ENCODE assay signal across 9 mouse cellular contexts in the genomic region with DNA sequence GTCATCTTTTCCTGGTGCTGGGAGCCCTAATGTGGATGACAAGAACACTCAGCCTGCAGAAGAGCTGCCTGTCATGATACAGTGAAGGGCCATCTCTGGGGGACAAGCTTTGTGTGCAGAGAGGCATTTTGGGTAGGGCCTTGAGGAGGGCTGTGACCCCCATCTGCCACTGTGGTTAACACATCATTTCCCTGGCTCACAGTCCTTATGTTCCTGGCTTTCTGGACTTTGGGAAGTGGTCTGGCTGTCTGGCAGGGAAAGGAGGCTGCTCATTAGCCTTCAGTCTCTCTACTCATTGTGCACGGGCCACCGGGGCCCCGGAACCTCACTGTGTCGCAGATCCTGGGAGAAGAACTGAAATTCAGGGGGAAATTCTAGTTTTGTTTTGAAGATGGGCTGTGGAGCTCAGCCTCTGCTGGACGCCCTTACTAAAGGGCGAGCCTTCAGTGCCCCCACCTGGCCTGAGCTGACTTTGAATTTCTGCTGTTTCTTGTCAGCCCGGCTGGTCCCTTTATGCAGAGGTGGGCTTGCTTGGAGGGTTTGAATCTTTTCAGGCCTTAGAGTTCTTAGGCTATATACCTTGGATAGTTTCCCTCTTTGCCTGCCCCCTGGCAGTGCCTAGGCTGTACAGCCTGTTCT. TPM values are rescaled to one million over a fixed set of nuclear protein-coding genes. Genes with fewer than 3 reads are reported as not detected.
A peak's percentile ranks its signal among the peaks of the same experiment; 100 is the strongest.
DNase-seq lines count a peak whose midpoint lies in the region; ATAC-seq and TF ChIP-seq lines count a peak whose summit lies in the region.
"Had no signal": no experiment of that assay in that cellular context is flagged by ENCODE, and none has a peak within 500 bp of the region (broad histone marks: within the 10 kb centered on the region; RNA-seq: fewer than 3 reads in every experiment).

No protein-coding gene starts in this region.

- no peak overlapping the region for H3K4me3 ChIP-seq in heart, embryonic 10.5 days
- no peak overlapping the region for H3K4me3 ChIP-seq in liver, embryonic 14.5 days (ENCODE audit: insufficient read depth in 1 of 2, low read depth in 2 of 2, low read length in 2 of 2)
- no peak overlapping the region for H3K4me3 ChIP-seq in liver, embryonic 12.5 days
- no peak overlapping the region for H3K4me3 ChIP-seq in brown adipose tissue, adult 24 weeks (ENCODE audit: insufficient read depth, low read depth, low read length)
- no peak overlapping the region for H3K4me3 ChIP-seq in intestine, embryonic 16.5 days (ENCODE audit: low read length)

- H3K36me3 ChIP-seq in heart, embryonic 10.5 days = 0 out of 2 replicates have a peak, but pooled peaks cover under 1% of the 10 kb centered on the region
- H3K36me3 ChIP-seq in liver, embryonic 14.5 days (replicated peaks; ENCODE audit: control insufficient read depth, insufficient read depth, low read depth) = no peaks in the 10 kb centered on the region
- H3K36me3 ChIP-seq in liver, embryonic 12.5 days = no peaks in the 10 kb centered on the region
- H3K36me3 ChIP-seq in intestine, embryonic 16.5 days (ENCODE audit: control insufficient read depth, insufficient read depth, low read length) = no peaks in the 10 kb centered on the region

- no peak overlapping the region for H3K4me2 ChIP-seq in liver, embryonic 14.5 days (ENCODE audit: low read depth)
- no peak overlapping the region for H3K4me2 ChIP-seq in liver, embryonic 12.5 days
- no peak overlapping the region for H3K4me2 ChIP-seq in intestine, embryonic 16.5 days (ENCODE audit: low read depth, low read length)

- WGBS in heart, embryonic 10.5 days = 72% methylated on average over 7 of the region's 7 CpGs
- WGBS in liver, embryonic 14.5 days (ENCODE audit: insufficient replicate concordance) = 74% methylated on average over 7 of the region's 7 CpGs
- 68% methylated on average over 7 of the region's 7 CpGs for whole genome bisulfite sequencing in liver, embryonic 12.5 days (ENCODE audit: insufficient replicate concordance)
- 65% methylated on average over 7 of the region's 7 CpGs for WGBS in intestine, embryonic 16.5 days

- H3K9ac ChIP-seq in liver, embryonic 14.5 days (replicated peaks) = no peak overlapping the region
- H3K9ac ChIP-seq in liver, embryonic 12.5 days = no peak overlapping the region
- 0 out of 2 replicates have a peak overlapping the region, but pooled peaks have one; percentile 12 for H3K9ac ChIP-seq in intestine, embryonic 16.5 days (ENCODE audit: low read depth, low read length)

- no peak for ATAC-seq in liver, embryonic 14.5 days (ENCODE audit: insufficient read depth)
- ATAC-seq in liver, embryonic 12.5 days = no peak
- no peak for ATAC-seq in intestine, embryonic 16.5 days

- H3K27me3 ChIP-seq in heart, embryonic 10.5 days (ENCODE audit: insufficient read depth, poor library complexity, severe bottlenecking) = no peaks in the 10 kb centered on the region
- H3K27me3 ChIP-seq in liver, embryonic 14.5 days (ENCODE audit: control insufficient read depth, insufficient read depth, low read length) = no peaks in the 10 kb centered on the region
- H3K27me3 ChIP-seq in liver, embryonic 12.5 days (replicated peaks) = no peaks in the 10 kb centered on the region
- H3K27me3 ChIP-seq in intestine, embryonic 16.5 days (replicated peaks; ENCODE audit: control insufficient read depth, insufficient read depth, low read length) = no peaks in the 10 kb centered on the region

- peaks cover 100% of the 10 kb centered on the region for H3K4me1 ChIP-seq in heart, embryonic 10.5 days
- peaks cover 2 to 50% of the 10 kb centered on the region in 2 experiments for H3K4me1 ChIP-seq in liver, embryonic 14.5 days (replicated peaks; ENCODE audit: control insufficient read depth in 2 of 2, insufficient read depth in 2 of 2, low read length in 1 of 2)
- H3K4me1 ChIP-seq in liver, embryonic 12.5 days = peaks cover 97% of the 10 kb centered on the region
- peaks cover 83% of the 10 kb centered on the region for H3K4me1 ChIP-seq in brown adipose tissue, adult 24 weeks (ENCODE audit: control insufficient read depth, insufficient read depth, insufficient read length, low read length)
- peaks cover 90% of the 10 kb centered on the region for H3K4me1 ChIP-seq in intestine, embryonic 16.5 days (ENCODE audit: control insufficient read depth, insufficient read depth, low read length)

- H3K9me3 ChIP-seq in heart, embryonic 10.5 days = no peaks in the 10 kb centered on the region
- H3K9me3 ChIP-seq in liver, embryonic 14.5 days (ENCODE audit: control insufficient read depth, low read length) = no peaks in the 10 kb centered on the region
- H3K9me3 ChIP-seq in liver, embryonic 12.5 days (replicated peaks) = no peaks in the 10 kb centered on the region
- no peaks in the 10 kb centered on the region for H3K9me3 ChIP-seq in intestine, embryonic 16.5 days (ENCODE audit: control insufficient read depth, low read length)

- peak overlapping the region; percentile 80 for H3K27ac ChIP-seq in heart, embryonic 10.5 days
- no peak overlapping the region for H3K27ac ChIP-seq in liver, embryonic 14.5 days
- H3K27ac ChIP-seq in liver, embryonic 12.5 days = no peak overlapping the region
- peak overlapping the region; percentile 66 for H3K27ac ChIP-seq in brown adipose tissue, adult 24 weeks (replicated peaks; ENCODE audit: low read depth, low read length)
- no peak overlapping the region for H3K27ac ChIP-seq in intestine, embryonic 16.5 days (ENCODE audit: low read length)

- no peak for TF ChIP-seq EP300 in liver, embryonic 14.5 days (IDR thresholded peaks at IDR 0.05; ENCODE audit: low read depth)

- TF ChIP-seq CTCF in liver, embryonic 14.5 days (IDR thresholded peaks at IDR 0.05; ENCODE audit: low read depth) = 0 out of 2 replicates have a peak, but pooled peaks have one; percentile 3

- DNase-seq in heart, embryonic 10.5 days (ENCODE audit: low spot score) = no peak
- DNase-seq in heart, adult 8-10 months (ENCODE audit: low spot score) = no peak
- no peak for DNase-seq in liver, embryonic 14.5 days (ENCODE audit: low read depth in 3 of 3, low spot score in 3 of 3)
- DNase-seq in frontal cortex, postnatal 14 days (ENCODE audit: low spot score in 2 of 2) = no peak
- DNase-seq in urinary bladder, postnatal 36 days (ENCODE audit: low spot score in 2 of 2) = no peak
- DNase-seq: adrenal gland, postnatal 14 days had no signal

RNA-seq across cellular contexts. Expression of gene Zmiz1, which starts 10.0 kb away (rescaled TPM):
- polyA plus RNA-seq in heart, embryonic 10.5 days (2016; fragmentation: Nextera tagmentation; extraction: Ambion mirVana) = 38.1 and 45.8 TPM in 2 replicates
- total RNA-seq in heart, adult 8-10 months (2022) = 10 to 100 TPM; 34.7 to 44.1 (median 40.4) TPM
- 3.4 and 3.6 TPM in 2 replicates for polyA plus RNA-seq in liver, embryonic 14.5 days (2012; rRNA removed)
- 4.0 and 4.6 TPM in 2 replicates for polyA plus RNA-seq in liver, embryonic 14.5 days (2014; fragmentation: Nextera tagmentation; extraction: Ambion mirVana)
- polyA plus RNA-seq in liver, embryonic 12.5 days (2016; fragmentation: Nextera tagmentation; extraction: Ambion mirVana) = 9.1 and 10.2 TPM in 2 replicates
- 15.0 and 17.0 TPM in 2 replicates for polyA plus RNA-seq in brown adipose tissue, adult 24 weeks (2012; ENCODE audit: insufficient read depth, insufficient read length, missing spikeins)
- polyA plus RNA-seq in intestine, embryonic 16.5 days (2015; fragmentation: Nextera tagmentation; extraction: Ambion mirVana) = 21.2 and 22.3 TPM in 2 replicates

Comparison
In these comparisons a context has a peak if more than half of its experiments do, and no peak if none do; other contexts are left out.
1. H3K27ac ChIP-seq: peak in heart, embryonic 10.5 days (single experiment) and brown adipose tissue, adult 24 weeks (single experiment); none in liver, embryonic 14.5 days (single experiment), liver, embryonic 12.5 days (single experiment) and intestine, embryonic 16.5 days (single experiment).